Mouse (Mus musculus): ENCODE data around the gene Snrpc. TPM values are rescaled to one million over a fixed set of nuclear protein-coding genes. Genes with fewer than 3 reads are reported as not detected.
A peak's percentile ranks its signal among the peaks of the same experiment; 100 is the strongest.
"Not testable (repeated sequence)": the region's sequence is repeated elsewhere in the genome, so short reads cannot be mapped to it uniquely, and the experiment has no call there.

The Snrpc gene
- polyA plus RNA-seq (2016; fragmentation: Nextera tagmentation; extraction: Ambion mirVana), result 419 and 433 TPM in 2 replicates

DNA sequence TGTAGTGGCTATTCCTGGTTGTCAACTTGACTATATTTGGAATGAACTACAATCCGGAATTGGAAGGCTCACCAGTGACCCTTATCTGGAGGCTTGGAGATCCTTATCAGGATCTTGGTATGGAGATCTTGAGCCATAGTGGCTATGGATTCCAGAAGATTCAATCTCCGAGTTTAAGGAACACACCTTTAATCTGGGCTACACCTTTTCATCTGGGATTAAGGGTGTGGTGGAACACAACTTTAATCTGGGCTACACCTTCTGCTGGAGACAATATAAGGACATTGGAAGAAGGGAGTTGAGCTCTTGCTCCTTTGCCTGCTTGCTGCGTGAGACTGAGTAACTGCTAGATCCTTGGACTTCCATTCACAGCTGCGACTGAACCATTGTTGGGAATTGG lies at the start of gene Snrpc:
TSS of gene Snrpc (plus strand) at position 301 of the 400 bp plus-strand sequence.
- not testable (repeated sequence) for H3K9me3 ChIP-seq; H3K27me3 ChIP-seq (ENCODE audit: insufficient read depth, poor library complexity, severe bottlenecking); H3K27ac ChIP-seq; DNase-seq (ENCODE audit: low spot score); H3K4me3 ChIP-seq; H3K4me1 ChIP-seq (replicated peaks)
- peaks cover 12% of the 10 kb centered on the region for H3K36me3 ChIP-seq
- 86% methylated on average over 4 of the region's 4 CpGs for WGBS

DNA sequence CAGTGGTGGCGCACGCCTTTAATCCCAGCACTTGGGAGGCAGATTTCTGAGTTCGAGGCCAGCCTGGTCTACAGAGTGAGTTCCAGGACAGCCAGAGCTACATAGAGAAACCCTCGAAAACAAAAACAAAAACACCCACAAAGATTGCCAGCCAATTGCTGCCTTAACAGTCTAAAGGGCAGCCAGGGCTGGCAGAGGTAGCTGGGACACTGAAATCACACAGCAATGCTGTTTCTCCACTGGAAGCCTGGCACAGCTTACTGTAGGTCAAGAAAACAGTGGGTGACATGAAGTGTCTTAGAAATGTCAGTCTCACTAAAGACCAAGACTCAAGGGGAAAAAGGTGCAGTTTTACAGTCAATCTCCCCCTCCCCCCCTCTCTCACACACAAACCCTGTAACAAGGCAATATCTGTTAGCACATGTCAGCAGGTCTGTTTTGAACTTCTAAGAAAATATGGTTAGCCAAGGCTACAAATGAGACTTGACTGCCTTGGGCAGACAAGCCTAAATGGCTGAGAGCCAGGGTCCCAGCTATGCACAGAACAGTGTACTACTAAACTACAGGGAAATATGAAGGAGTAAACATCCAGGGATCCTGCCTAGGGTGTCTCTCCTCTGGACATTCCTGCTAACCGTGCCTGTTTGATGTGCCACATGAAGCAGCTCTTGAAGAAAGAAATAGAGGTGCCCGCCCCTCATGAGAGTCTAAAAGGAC lies 49.3 kb upstream of the Snrpc start:
- H3K4me3 ChIP-seq, result no peak overlapping the region
- 0 out of 2 replicates have a peak, but pooled peaks cover 2% of the 10 kb centered on the region for H3K4me1 ChIP-seq (replicated peaks)
- 96% methylated on average over 6 of the region's 6 CpGs for WGBS
- no peak for DNase-seq (ENCODE audit: low spot score)
- no peaks in the 10 kb centered on the region for H3K27me3 ChIP-seq (ENCODE audit: insufficient read depth, poor library complexity, severe bottlenecking)
- H3K9me3 ChIP-seq, result no peaks in the 10 kb centered on the region
- H3K27ac ChIP-seq, result no peak overlapping the region
- peaks cover 56% of the 10 kb centered on the region for H3K36me3 ChIP-seq

DNA sequence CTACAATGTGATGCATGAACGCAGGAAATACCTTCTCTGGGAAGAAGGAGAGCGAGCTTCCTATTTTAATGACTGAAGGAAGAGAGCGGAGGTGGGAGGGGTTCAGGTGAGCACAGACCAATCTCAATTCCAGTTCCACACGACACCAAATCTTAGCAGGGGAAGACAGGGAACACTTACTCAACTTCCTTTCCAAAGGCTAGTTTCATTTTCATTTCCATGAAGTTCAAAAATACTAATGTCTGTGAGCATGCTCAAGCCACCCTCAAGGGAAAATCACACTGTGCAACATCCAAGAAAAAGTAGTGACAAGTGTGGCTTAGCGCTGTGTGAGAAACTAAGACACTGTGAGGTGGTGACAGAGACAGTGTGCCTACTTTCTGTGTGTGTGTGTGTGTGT lies 47.9 kb upstream of the Snrpc start:
- DNase-seq (ENCODE audit: low spot score), result no peak
- Histone ChIP-seq H3K9me3 (no peaks in the 10 kb centered on the region), H3K4me3 (no peak overlapping the region), H3K27ac (no peak overlapping the region), H3K27me3 (ENCODE audit: insufficient read depth, poor library complexity, severe bottlenecking) (no peaks in the 10 kb centered on the region), H3K36me3 (peaks cover 48% of the 10 kb centered on the region), H3K4me1 (replicated peaks) (0 out of 2 replicates have a peak, but pooled peaks cover 2% of the 10 kb centered on the region)
- WGBS, result 93% methylated on average over 5 of the region's 5 CpGs

DNA sequence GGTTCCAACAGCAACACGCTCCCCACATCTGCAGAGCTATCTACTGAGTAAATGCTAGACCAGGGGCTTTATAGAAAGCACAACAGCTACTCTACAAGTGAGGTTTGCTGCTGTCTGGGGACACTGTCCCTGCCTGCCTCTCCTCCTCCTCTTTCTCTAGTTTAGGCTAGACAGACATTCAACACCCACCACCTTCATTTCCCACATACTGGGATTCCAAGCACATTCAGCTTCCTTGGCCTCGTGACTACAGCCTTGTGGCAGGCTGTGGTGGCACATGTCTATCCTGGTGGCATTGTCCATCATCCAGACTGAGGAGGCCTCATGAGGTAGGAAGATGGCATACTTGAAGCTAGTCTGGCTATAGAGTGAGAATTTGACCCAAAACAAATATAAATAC lies 47.0 kb upstream of the Snrpc start:
- WGBS, result 89% methylated on average over 2 of the region's 2 CpGs
- no peaks in the 10 kb centered on the region for H3K27me3 ChIP-seq (ENCODE audit: insufficient read depth, poor library complexity, severe bottlenecking)
- peaks cover 38% of the 10 kb centered on the region for H3K36me3 ChIP-seq

DNA sequence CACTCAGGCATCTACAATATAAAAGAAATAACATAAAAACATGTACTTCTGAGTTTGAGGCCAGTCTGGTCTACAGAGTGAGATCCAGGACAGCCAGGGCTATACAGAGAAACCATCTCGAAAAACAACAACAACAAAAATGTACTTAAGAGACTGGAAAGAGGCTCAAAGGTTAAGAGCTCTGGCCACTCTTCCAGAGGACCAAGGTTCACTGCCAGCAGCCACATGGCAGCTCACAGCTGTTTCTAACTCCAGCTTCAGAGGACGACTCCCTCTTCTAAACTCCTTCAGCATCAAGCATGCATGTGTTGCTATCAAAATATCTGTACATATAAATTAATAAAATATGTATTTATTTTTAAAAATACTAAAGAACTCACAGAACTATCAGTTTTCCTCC lies 46.4 kb upstream of the Snrpc start:
- DNase-seq (ENCODE audit: low spot score), result no peak
- H3K27me3 ChIP-seq (ENCODE audit: insufficient read depth, poor library complexity, severe bottlenecking), result no peaks in the 10 kb centered on the region
- no peaks in the 10 kb centered on the region for H3K9me3 ChIP-seq
- H3K27ac ChIP-seq, result no peak overlapping the region
- peaks cover 7% of the 10 kb centered on the region for H3K4me1 ChIP-seq (replicated peaks)
- H3K36me3 ChIP-seq, result peaks cover 35% of the 10 kb centered on the region
- WGBS, result 86% methylated on average over 2 of the region's 2 CpGs
- H3K4me3 ChIP-seq, result no peak overlapping the region

More for the DNA sequence above, 47.0 kb upstream of the Snrpc start:
- DNase-seq (ENCODE audit: low spot score), result no peak
- no peaks in the 10 kb centered on the region for H3K9me3 ChIP-seq
- H3K4me3 ChIP-seq, result no peak overlapping the region
- H3K27ac ChIP-seq, result no peak overlapping the region
- 0 out of 2 replicates have a peak, but pooled peaks cover 2% of the 10 kb centered on the region for H3K4me1 ChIP-seq (replicated peaks)

DNA sequence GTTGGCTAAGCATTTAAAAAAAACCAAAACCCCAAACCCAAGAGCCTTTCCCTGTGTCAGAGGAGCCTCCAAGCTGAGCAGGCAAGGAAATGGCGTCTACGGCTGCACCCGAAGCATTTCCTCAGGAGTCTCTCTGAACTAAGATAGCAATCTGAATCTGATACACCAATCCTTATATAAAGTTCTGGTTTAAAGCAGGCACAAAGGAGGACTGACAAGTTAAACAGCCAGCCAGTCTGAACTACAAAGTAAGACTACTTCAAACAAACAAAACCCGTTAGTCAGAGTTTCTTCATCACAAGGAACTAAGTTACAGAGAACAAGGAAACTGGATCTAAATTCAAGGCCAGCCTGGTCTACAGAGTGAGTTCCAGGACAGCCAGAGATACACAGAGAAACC lies 45.4 kb upstream of the Snrpc start:
- no peak overlapping the region for H3K27ac ChIP-seq
- no peak overlapping the region for H3K4me3 ChIP-seq
- H3K36me3 ChIP-seq, result peaks cover 35% of the 10 kb centered on the region
- WGBS, result 87% methylated on average over 4 of the region's 4 CpGs
- DNase-seq (ENCODE audit: low spot score), result no peak
- peaks cover 17% of the 10 kb centered on the region for H3K4me1 ChIP-seq (replicated peaks)
- H3K9me3 ChIP-seq, result no peaks in the 10 kb centered on the region
- no peaks in the 10 kb centered on the region for H3K27me3 ChIP-seq (ENCODE audit: insufficient read depth, poor library complexity, severe bottlenecking)

DNA sequence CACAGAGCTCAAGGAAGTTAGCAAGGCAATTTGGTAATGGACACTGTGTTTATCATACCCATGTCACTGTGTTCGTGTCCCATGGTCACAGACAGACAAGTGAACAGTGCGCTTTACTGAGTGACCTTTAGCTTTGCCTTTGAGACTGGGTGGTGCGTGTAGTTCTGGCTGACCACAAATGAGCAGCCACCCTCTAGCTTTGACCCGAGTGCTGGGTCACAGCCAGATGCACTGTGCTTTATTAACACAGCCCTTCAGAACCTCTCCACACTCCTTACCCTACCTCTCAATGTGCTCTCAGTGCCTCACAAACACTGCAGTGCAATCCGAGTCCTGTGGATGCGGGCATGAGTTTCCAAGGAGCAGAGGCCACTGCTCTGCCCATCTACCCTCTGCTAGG lies 44.8 kb upstream of the Snrpc start:
- Histone ChIP-seq H3K4me3 (no peak overlapping the region), H3K36me3 (peaks cover 35% of the 10 kb centered on the region), H3K4me1 (replicated peaks) (peaks cover 23% of the 10 kb centered on the region), H3K27me3 (ENCODE audit: insufficient read depth, poor library complexity, severe bottlenecking) (no peaks in the 10 kb centered on the region), H3K27ac (no peak overlapping the region), H3K9me3 (no peaks in the 10 kb centered on the region)
- WGBS, result 95% methylated on average over 6 of the region's 6 CpGs
- DNase-seq (ENCODE audit: low spot score), result no peak

DNA sequence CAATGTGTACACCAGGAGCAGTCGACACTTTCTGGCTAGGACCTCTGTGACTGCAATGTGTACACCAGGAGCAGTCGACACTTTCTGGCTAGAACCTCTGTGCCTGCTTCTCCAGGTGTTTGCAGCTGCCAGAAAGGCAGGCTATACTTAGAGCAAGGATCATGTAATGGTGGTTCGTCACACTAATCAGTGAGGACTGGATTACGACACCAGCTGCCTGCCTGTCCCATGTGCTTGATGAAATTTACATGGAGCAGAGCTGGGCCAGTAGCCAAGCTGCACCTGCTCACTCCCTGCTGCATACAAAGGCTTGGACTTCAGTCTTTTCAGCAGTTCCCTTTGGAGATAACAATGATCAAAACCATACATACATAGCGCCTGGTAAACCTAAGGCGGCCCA lies 41.2 kb upstream of the Snrpc start:
- H3K9me3 ChIP-seq, result no peaks in the 10 kb centered on the region
- H3K4me1 ChIP-seq (replicated peaks), result peaks cover 42% of the 10 kb centered on the region
- peak overlapping the region; percentile 88 for H3K27ac ChIP-seq
- 78% methylated on average over 6 of the region's 6 CpGs for WGBS
- H3K27me3 ChIP-seq (ENCODE audit: insufficient read depth, poor library complexity, severe bottlenecking), result no peaks in the 10 kb centered on the region
- DNase-seq (ENCODE audit: low spot score), result peak; percentile 34
- peaks cover 13% of the 10 kb centered on the region for H3K36me3 ChIP-seq
- 0 out of 2 replicates have a peak overlapping the region, but pooled peaks have one; percentile 26 for H3K4me3 ChIP-seq

DNA sequence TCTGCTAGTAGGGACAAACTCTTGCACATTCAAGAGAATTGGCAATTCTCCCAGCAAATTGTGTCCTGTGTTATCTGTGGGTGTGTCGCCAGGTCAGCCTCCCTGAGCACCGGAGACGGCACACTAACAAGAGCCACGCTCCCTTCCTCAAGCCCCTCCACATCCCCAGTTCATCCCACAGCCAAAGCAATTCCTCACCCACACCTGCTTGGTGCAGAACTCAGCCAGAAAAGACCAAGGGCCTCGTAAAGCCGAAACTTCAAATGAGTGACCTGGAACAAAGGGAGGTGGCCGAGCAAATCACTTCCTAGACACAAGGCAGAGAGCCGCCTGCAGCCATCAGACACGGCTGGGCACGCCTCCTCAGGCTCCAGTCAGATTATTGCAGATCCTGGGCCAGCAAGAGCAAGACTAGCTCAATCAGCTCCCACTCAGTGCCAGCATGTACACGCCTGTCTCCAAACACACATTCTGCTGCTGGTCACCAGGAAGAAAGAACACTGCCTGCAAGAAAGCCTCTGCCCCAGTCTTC lies 40.5 kb upstream of the Snrpc start:
- peak; percentile 29 for DNase-seq (ENCODE audit: low spot score)
- H3K27ac ChIP-seq, result peak overlapping the region; percentile 88
- H3K4me3 ChIP-seq, result peak overlapping the region; percentile 26
- peaks cover 13% of the 10 kb centered on the region for H3K36me3 ChIP-seq
- H3K9me3 ChIP-seq, result no peaks in the 10 kb centered on the region
- H3K4me1 ChIP-seq (replicated peaks), result peaks cover 42% of the 10 kb centered on the region
- no peaks in the 10 kb centered on the region for H3K27me3 ChIP-seq (ENCODE audit: insufficient read depth, poor library complexity, severe bottlenecking)
- WGBS, result 51% methylated on average over 11 of the region's 11 CpGs

DNA sequence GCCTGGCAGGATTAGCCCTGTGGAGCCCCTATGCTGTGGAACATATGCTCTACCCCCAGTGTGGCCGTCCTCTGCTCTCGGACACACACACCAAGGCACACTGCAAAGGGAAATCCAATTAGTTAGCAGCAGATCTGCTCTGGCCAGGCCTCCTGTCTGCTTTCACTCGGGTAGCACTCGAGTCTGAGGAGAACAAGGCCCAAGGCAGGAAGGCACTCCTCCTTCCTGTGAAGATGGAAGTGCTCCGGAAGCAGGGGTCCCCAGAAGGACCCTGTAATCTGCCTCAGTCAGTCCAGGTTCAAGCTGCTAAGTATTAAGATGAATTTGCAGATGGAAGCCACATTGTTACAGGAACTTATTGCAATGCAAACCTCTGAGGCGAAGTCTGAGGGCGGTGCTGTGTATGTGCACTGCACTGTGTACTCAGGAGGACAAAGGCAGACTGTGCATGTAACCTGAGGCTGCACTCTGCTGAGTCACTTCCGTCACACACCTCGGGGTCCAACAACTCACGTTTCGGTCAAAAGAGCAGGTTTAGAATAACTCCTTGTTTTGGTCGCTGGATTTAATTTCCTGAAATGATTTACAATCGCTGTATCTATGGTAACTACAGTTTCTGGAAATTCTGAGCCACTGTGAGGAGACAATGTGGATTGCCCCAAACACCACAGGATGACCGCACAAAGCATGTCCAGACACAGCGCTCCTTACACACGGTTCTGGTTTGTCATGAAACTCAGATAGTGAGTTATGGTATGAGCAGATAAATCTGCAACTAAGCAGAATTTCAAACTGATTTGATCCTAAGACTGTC lies 38.0 kb upstream of the Snrpc start:
- no peaks in the 10 kb centered on the region for H3K9me3 ChIP-seq
- no peaks in the 10 kb centered on the region for H3K27me3 ChIP-seq (ENCODE audit: insufficient read depth, poor library complexity, severe bottlenecking)
- peak overlapping the region; percentile 86 for H3K27ac ChIP-seq
- H3K4me3 ChIP-seq, result peak overlapping the region; percentile 21; the same call in 1 of the 2 replicates
- 65% methylated on average over 16 of the region's 16 CpGs for WGBS
- peak; percentile 52 for DNase-seq (ENCODE audit: low spot score)
- no peaks in the 10 kb centered on the region for H3K36me3 ChIP-seq
- H3K4me1 ChIP-seq (replicated peaks), result peaks cover 48% of the 10 kb centered on the region

DNA sequence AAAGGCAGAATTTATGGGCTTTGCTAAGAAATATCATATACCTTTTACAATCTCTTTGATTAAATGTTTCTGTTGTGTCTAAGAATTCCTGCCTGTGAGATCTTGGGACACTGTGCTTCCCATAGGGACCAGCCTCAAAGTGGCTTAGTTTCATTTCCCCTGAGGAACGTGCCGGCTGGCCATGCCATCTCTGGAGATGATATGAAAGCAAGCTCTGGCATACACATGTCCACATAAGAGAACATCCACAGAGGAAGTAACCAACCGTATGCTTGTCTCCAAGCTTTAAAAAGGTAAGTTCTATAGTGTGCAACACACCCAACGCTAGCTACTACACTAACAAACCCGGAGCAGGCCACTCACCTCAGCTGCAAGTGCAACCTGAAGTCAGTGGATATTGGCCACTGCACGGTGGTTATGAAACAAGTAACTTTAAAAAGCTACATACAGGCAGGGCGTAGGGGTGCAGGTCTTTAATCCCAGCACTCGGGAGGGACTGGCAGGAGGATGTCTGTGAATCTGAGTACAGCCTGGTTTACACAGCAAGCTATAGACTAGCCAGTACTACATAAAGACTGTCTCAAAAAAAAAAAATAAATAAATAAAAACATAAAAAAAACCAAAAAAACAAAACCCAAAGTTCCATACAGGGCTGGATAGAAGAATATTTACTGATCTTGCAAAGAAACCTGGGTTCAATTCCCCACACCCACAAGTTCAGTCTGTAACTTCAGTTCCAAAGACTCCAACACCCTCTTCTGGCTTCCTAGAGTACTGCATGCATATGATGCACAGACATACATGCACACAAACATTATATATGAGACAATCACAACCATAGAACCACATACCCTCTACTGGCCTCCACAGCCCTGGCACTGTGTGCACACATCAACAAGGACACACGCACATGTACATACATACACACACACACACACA lies 37.0 kb upstream of the Snrpc start:
- WGBS, result 88% methylated on average over 9 of the region's 9 CpGs

DNA sequence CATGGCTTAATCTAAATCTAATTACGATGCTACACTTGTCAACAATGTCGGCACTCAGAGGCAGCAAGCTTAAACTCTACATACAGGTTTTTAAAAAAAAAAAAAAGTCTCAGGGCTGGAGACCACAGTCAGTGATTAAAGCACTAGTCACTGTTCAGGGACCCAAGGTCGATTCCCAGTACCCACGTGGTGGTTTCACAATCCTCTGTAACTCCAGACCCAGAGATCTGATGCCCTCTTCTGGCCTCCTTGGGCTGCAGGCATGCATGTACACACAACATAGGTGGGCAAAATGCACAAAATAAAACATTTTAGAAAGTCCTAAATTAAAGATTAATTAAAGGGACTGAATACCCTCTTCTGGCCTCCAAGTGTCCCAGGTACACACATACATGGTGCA lies 34.2 kb upstream of the Snrpc start:
- Histone ChIP-seq H3K27ac (no peak overlapping the region), H3K36me3 (no peaks in the 10 kb centered on the region), H3K9me3 (no peaks in the 10 kb centered on the region), H3K4me3 (no peak overlapping the region), H3K27me3 (ENCODE audit: insufficient read depth, poor library complexity, severe bottlenecking) (no peaks in the 10 kb centered on the region), H3K4me1 (replicated peaks) (peaks cover 34% of the 10 kb centered on the region)
- no peak for DNase-seq (ENCODE audit: low spot score)
- WGBS, result 76% methylated on average over 4 of the region's 4 CpGs

More for the DNA sequence above, 37.0 kb upstream of the Snrpc start:
- Histone ChIP-seq H3K36me3 (no peaks in the 10 kb centered on the region), H3K4me3 (no peak overlapping the region), H3K4me1 (replicated peaks) (peaks cover 52% of the 10 kb centered on the region), H3K27ac (peak overlapping the region; percentile 86; the same call in 1 of the 2 replicates), H3K9me3 (no peaks in the 10 kb centered on the region), H3K27me3 (ENCODE audit: insufficient read depth, poor library complexity, severe bottlenecking) (no peaks in the 10 kb centered on the region)
- no peak for DNase-seq (ENCODE audit: low spot score)

Data from hindbrain, embryonic 10.5 days (tissue).